Mouse (Mus musculus): ENCODE measurements around the gene Unk. TPM values are rescaled to one million over a fixed set of nuclear protein-coding genes. Genes with fewer than 3 reads are reported as not detected.

Unk gene
- total and polyA plus RNA-seq, 3 experiments = 21.7 to 42.3 TPM; not detected in 1

- TF ChIP-seq CHD2 (IDR thresholded peaks at IDR 0.05; ENCODE audit: low read length) (peak; percentile 12; the same call in 1 of the 2 replicates), TAL1 (IDR thresholded peaks at IDR 0.05; ENCODE audit: low read length) (peak; percentile 68), HCFC1 (IDR thresholded peaks at IDR 0.05; ENCODE audit: low read depth, low read length) (no peak; the same call in 1 of the 2 replicates), POLR2A (IDR thresholded peaks at IDR 0.05; ENCODE audit: control insufficient read depth in 1 of 2, insufficient read depth in 1 of 2, low read depth in 1 of 2, low read length in 2 of 2, poor library complexity in 1 of 2) (no peak; a peak in 1 of 4 replicates), E2F4 (IDR thresholded peaks at IDR 0.05; ENCODE audit: borderline replicate concordance, low read depth, low read length) (no peak), ETS1 (IDR thresholded peaks at IDR 0.05; ENCODE audit: low read depth, low read length) (peak; percentile 37)
These were observed 25.8 kb upstream of the Unk start (continued) for GRCm38 (mm10) chr11:116004186-116004823.

- peak overlapping the region; percentile 77 for H3K27ac ChIP-seq (ENCODE audit: control insufficient read depth, low read depth, low read length)
- no peaks in the 10 kb centered on the region; the same call in 1 of the 2 replicates for H3K79me2 ChIP-seq (ENCODE audit: control insufficient read depth, insufficient read depth, low read length, poor library complexity)
- peak overlapping the region; percentile 80 for H3K9ac ChIP-seq (ENCODE audit: control insufficient read depth, low read depth, low read length, poor library complexity, severe bottlenecking)
- H3K36me3 ChIP-seq (ENCODE audit: control insufficient read depth in 1 of 2, insufficient read depth in 2 of 2, low read length in 2 of 2) = peaks cover 0 to 8% of the 10 kb centered on the region in 2 experiments; a peak in 2 of 4 replicates
- no peaks in the 10 kb centered on the region for H3K9me3 ChIP-seq (replicated peaks; ENCODE audit: insufficient read depth, low read length)
- no peaks in the 10 kb centered on the region for H3K27me3 ChIP-seq (ENCODE audit: control insufficient read depth in 1 of 2, insufficient read depth in 2 of 2, low read length in 2 of 2)
- DNase-seq (ENCODE audit: low read depth, low spot score) = peak; percentile 95
- peak overlapping the region; percentile 56 to 68 for H3K4me3 ChIP-seq (ENCODE audit: control insufficient read depth in 1 of 2, insufficient read depth in 1 of 2, low read depth in 2 of 2, low read length in 2 of 2)
- peaks cover 5 to 15% of the 10 kb centered on the region in 2 experiments for H3K4me1 ChIP-seq (ENCODE audit: control insufficient read depth in 1 of 2, insufficient read depth in 2 of 2, low read length in 2 of 2)
- peak; percentile 85; the same call in 1 of the 2 replicates for TF ChIP-seq POLR2AphosphoS2 (IDR thresholded peaks at IDR 0.05; ENCODE audit: low read length)
- no peak for TF ChIP-seq MAFK (IDR thresholded peaks at IDR 0.05; ENCODE audit: borderline replicate concordance, low read depth, low read length)
- TF ChIP-seq ETS1 (IDR thresholded peaks at IDR 0.05; ENCODE audit: low read depth, low read length) = peak; percentile 42; the same call in 1 of the 2 replicates
- peak; percentile 13 to 97 (median 80); a peak in 4 of 6 replicates for TF ChIP-seq CTCF (IDR thresholded peaks at IDR 0.05 in 2 of 3, conservative IDR thresholded peaks at IDR 0.05 in 1 of 3; ENCODE audit: control insufficient read depth in 1 of 3, insufficient read depth in 1 of 3, low read depth in 2 of 3, low read length in 3 of 3, poor library complexity in 1 of 3, severe bottlenecking in 1 of 3)
- TF ChIP-seq TBP (IDR thresholded peaks at IDR 0.05; ENCODE audit: low read depth, low read length) = 0 out of 2 replicates have a peak, but pooled peaks have one; percentile 40
- TF ChIP-seq GABPA (IDR thresholded peaks at IDR 0.05; ENCODE audit: low read depth, low read length) = no peak
- peak; percentile 92; the same call in 1 of the 2 replicates for TF ChIP-seq UBTF (IDR thresholded peaks at IDR 0.05; ENCODE audit: borderline replicate concordance, insufficient read depth, low read depth, low read length)
- no peak for TF ChIP-seq MYB (IDR thresholded peaks at IDR 0.05; ENCODE audit: low read depth, low read length)
- TF ChIP-seq ZMIZ1 (IDR thresholded peaks at IDR 0.05; ENCODE audit: low read depth, low read length) = peak; percentile 86
- TF ChIP-seq TAL1 (IDR thresholded peaks at IDR 0.05; ENCODE audit: low read length) = no peak
- 0 out of 2 replicates have a peak, but pooled peaks have one; percentile 39 for TF ChIP-seq MEF2A (IDR thresholded peaks at IDR 0.05; ENCODE audit: extremely low read depth, insufficient replicate concordance, low read depth, low read length, poor library complexity, severe bottlenecking)
- TF ChIP-seq NRF1 (IDR thresholded peaks at IDR 0.05; ENCODE audit: insufficient read depth, low read depth, low read length, poor library complexity, severe bottlenecking) = no peak
- TF ChIP-seq TCF12 (IDR thresholded peaks at IDR 0.05; ENCODE audit: low read depth, low read length) = no peak; the same call in 1 of the 2 replicates
- TF ChIP-seq SIN3A (IDR thresholded peaks at IDR 0.05; ENCODE audit: low read length) = peak; percentile 72
- peak; percentile 40 for TF ChIP-seq SMC3 (IDR thresholded peaks at IDR 0.05; ENCODE audit: low read depth, low read length)
- TF ChIP-seq RAD21 (IDR thresholded peaks at IDR 0.05; ENCODE audit: low read depth, low read length) = no peak; the same call in 1 of the 2 replicates
- TF ChIP-seq CHD1 (IDR thresholded peaks at IDR 0.05; ENCODE audit: low read depth, low read length) = peak; percentile 42; the same call in 1 of the 2 replicates
- TF ChIP-seq GATA1 (IDR thresholded peaks at IDR 0.05; ENCODE audit: low read depth, low read length) = no peak
- TF ChIP-seq KAT2A (conservative IDR thresholded peaks at IDR 0.05; ENCODE audit: low read depth, low read length) = no peak
- TF ChIP-seq MXI1 (IDR thresholded peaks at IDR 0.05; ENCODE audit: low read depth, low read length) = peak; percentile 78
- TF ChIP-seq NELFE (IDR thresholded peaks at IDR 0.05; ENCODE audit: low read depth, low read length) = peak; percentile 73
- TF ChIP-seq BHLHE40 (IDR thresholded peaks at IDR 0.05; ENCODE audit: borderline replicate concordance, low read depth, low read length) = 0 out of 2 replicates have a peak, but pooled peaks have one; percentile 27
- no peak for TF ChIP-seq CHD2 (IDR thresholded peaks at IDR 0.05; ENCODE audit: low read length)
- 0 out of 4 replicates have a peak, but pooled peaks of 1 of the 2 experiments have one; percentile 4 for TF ChIP-seq EP300 (IDR thresholded peaks at IDR 0.05; ENCODE audit: low read depth in 1 of 2, low read length in 2 of 2)
- peak; percentile 67; the same call in 1 of the 2 replicates for TF ChIP-seq E2F4 (IDR thresholded peaks at IDR 0.05; ENCODE audit: borderline replicate concordance, low read depth, low read length)
- peak; percentile 72 for TF ChIP-seq MAX (IDR thresholded peaks at IDR 0.05; ENCODE audit: low read length)
- no peak for TF ChIP-seq RCOR1 (IDR thresholded peaks at IDR 0.05; ENCODE audit: low read depth, low read length)
- TF ChIP-seq ZKSCAN1 (IDR thresholded peaks at IDR 0.05; ENCODE audit: low read depth, low read length) = 0 out of 2 replicates have a peak, but pooled peaks have one; percentile 12
These were observed 25.1 kb upstream of the Unk start for GRCm38 (mm10) chr11:116004840-116005700.

All from MEL (cell line).